Mouse (Mus musculus): ENCODE measurements at regions not wholly inside any gene's neighbourhood (a gene's known extent, or its start where the extent isn't known, plus 50 kb on each side); places are given as distances from the start of the nearest gene placed in this dataset.

GRCm38 (mm10) chr2:11011041-11011962 is 160.6 kb upstream of the Prkcq start:
- TF ChIP-seq POLR2A (IDR thresholded peaks at IDR 0.05; ENCODE audit: extremely low read depth, insufficient read depth, low read length) (no peak), CTCF (IDR thresholded peaks at IDR 0.05; ENCODE audit: extremely low read depth, insufficient read depth, low read length) (no peak)
- Histone ChIP-seq H3K27ac (ENCODE audit: insufficient read depth, low read length) (no peak overlapping the region), H3K4me3 (ENCODE audit: insufficient read depth, low read length) (no peak overlapping the region), H3K4me1 (ENCODE audit: control insufficient read depth, insufficient read depth, low read length) (no peaks in the 10 kb centered on the region; the same call in 1 of the 2 replicates)

GRCm38 (mm10) chr2:11012312-11012860 is 159.5 kb upstream of the Prkcq start:
- H3K4me3 ChIP-seq (ENCODE audit: insufficient read depth, low read length): no peak overlapping the region
- TF ChIP-seq POLR2A (IDR thresholded peaks at IDR 0.05; ENCODE audit: extremely low read depth, insufficient read depth, low read length) (no peak), CTCF (IDR thresholded peaks at IDR 0.05; ENCODE audit: extremely low read depth, insufficient read depth, low read length) (no peak)
- H3K27ac ChIP-seq (ENCODE audit: insufficient read depth, low read length): no peak overlapping the region
- no peaks in the 10 kb centered on the region; the same call in 1 of the 2 replicates for H3K4me1 ChIP-seq (ENCODE audit: control insufficient read depth, insufficient read depth, low read length)

DNA sequence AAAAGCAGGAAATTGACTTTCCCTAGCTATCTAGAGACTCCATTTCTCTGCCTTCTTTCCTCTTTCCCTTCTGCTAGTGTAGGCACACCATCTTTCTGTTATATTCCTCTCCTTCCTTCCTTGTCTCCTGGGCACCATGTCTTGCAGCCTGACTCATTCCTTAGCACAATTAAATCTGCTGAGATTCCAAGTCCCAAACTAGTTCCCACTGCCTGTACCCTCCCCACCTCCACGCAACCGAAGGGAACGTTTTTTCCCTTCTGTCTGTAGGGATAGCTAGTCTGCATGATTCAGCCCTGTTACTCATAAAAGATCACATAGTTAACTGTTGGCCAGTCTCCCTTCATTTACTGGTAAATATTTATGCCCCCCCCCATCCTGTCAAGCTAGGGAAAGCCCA is 158.8 kb upstream of the Prkcq start:
- H3K4me1 ChIP-seq (ENCODE audit: control insufficient read depth, insufficient read depth, low read length): no peaks in the 10 kb centered on the region; the same call in 1 of the 2 replicates
- H3K27ac ChIP-seq (ENCODE audit: insufficient read depth, low read length): no peak overlapping the region
- no peak overlapping the region for H3K4me3 ChIP-seq (ENCODE audit: insufficient read depth, low read length)
- TF ChIP-seq POLR2A (IDR thresholded peaks at IDR 0.05; ENCODE audit: extremely low read depth, insufficient read depth, low read length) (no peak), CTCF (IDR thresholded peaks at IDR 0.05; ENCODE audit: extremely low read depth, insufficient read depth, low read length) (no peak)

- no peak overlapping the region for H3K27ac ChIP-seq (ENCODE audit: insufficient read depth, low read length)
- TF ChIP-seq CTCF (IDR thresholded peaks at IDR 0.05; ENCODE audit: extremely low read depth, insufficient read depth, low read length) (no peak), POLR2A (IDR thresholded peaks at IDR 0.05; ENCODE audit: extremely low read depth, insufficient read depth, low read length) (no peak)
- no peaks in the 10 kb centered on the region for H3K4me1 ChIP-seq (ENCODE audit: control insufficient read depth, insufficient read depth, low read length)
- H3K4me3 ChIP-seq (ENCODE audit: insufficient read depth, low read length): no peak overlapping the region
Measured at GRCm38 (mm10) chr2:11016446-11016845, 155.5 kb upstream of the Prkcq start.

DNA sequence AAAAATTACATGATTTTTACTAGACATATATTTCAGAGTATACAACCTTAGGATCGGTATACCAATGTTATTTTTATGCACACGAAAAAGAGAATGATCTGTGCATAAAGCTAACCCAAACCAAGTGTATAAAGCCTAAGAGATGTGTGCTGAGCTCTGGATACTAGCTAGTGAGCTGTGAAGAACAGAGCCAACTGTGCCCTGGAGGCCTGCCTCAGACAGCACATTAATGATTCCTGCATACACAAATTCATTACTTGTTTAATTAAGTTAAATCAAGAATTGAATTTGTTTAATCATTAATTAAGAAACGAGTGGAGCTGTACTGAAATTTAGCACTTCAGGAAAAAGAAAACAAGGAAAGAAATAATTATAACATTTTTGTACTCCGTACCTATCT is 139.0 kb upstream of the Prkcq start:
- TF ChIP-seq POLR2A (IDR thresholded peaks at IDR 0.05; ENCODE audit: extremely low read depth, insufficient read depth, low read length) (no peak), CTCF (IDR thresholded peaks at IDR 0.05; ENCODE audit: extremely low read depth, insufficient read depth, low read length) (no peak)
- no peak overlapping the region for H3K27ac ChIP-seq (ENCODE audit: insufficient read depth, low read length)
- H3K4me3 ChIP-seq (ENCODE audit: insufficient read depth, low read length): no peak overlapping the region
- H3K4me1 ChIP-seq (ENCODE audit: control insufficient read depth, insufficient read depth, low read length): no peaks in the 10 kb centered on the region

- Histone ChIP-seq H3K4me1 (ENCODE audit: control insufficient read depth, insufficient read depth, low read length) (no peaks in the 10 kb centered on the region), H3K4me3 (ENCODE audit: insufficient read depth, low read length) (no peak overlapping the region), H3K27ac (ENCODE audit: insufficient read depth, low read length) (no peak overlapping the region)
- TF ChIP-seq CTCF (IDR thresholded peaks at IDR 0.05; ENCODE audit: extremely low read depth, insufficient read depth, low read length) (no peak), POLR2A (IDR thresholded peaks at IDR 0.05; ENCODE audit: extremely low read depth, insufficient read depth, low read length) (no peak)
Measured at GRCm38 (mm10) chr2:11034178-11034577, 137.7 kb upstream of the Prkcq start.

GRCm38 (mm10) chr2:11037343-11037742 is 134.6 kb upstream of the Prkcq start:
- no peak for TF ChIP-seq POLR2A (IDR thresholded peaks at IDR 0.05; ENCODE audit: extremely low read depth, insufficient read depth, low read length)
- TF ChIP-seq CTCF (IDR thresholded peaks at IDR 0.05; ENCODE audit: extremely low read depth, insufficient read depth, low read length): no peak
- no peak overlapping the region for H3K27ac ChIP-seq (ENCODE audit: insufficient read depth, low read length)

GRCm38 (mm10) chr2:11038440-11038839 is 133.5 kb upstream of the Prkcq start:
- TF ChIP-seq CTCF (IDR thresholded peaks at IDR 0.05; ENCODE audit: extremely low read depth, insufficient read depth, low read length) (no peak), POLR2A (IDR thresholded peaks at IDR 0.05; ENCODE audit: extremely low read depth, insufficient read depth, low read length) (no peak)
- H3K27ac ChIP-seq (ENCODE audit: insufficient read depth, low read length): no peak overlapping the region
- no peaks in the 10 kb centered on the region for H3K4me1 ChIP-seq (ENCODE audit: control insufficient read depth, insufficient read depth, low read length)
- H3K4me3 ChIP-seq (ENCODE audit: insufficient read depth, low read length): no peak overlapping the region

More at GRCm38 (mm10) chr2:11037343-11037742, 134.6 kb upstream of the Prkcq start:
- Histone ChIP-seq H3K4me3 (ENCODE audit: insufficient read depth, low read length) (no peak overlapping the region), H3K4me1 (ENCODE audit: control insufficient read depth, insufficient read depth, low read length) (no peaks in the 10 kb centered on the region)

GRCm38 (mm10) chr2:11040005-11040404 is 131.9 kb upstream of the Prkcq start:
- no peak overlapping the region for H3K4me3 ChIP-seq (ENCODE audit: insufficient read depth, low read length)
- no peak for TF ChIP-seq CTCF (IDR thresholded peaks at IDR 0.05; ENCODE audit: extremely low read depth, insufficient read depth, low read length)
- no peak for TF ChIP-seq POLR2A (IDR thresholded peaks at IDR 0.05; ENCODE audit: extremely low read depth, insufficient read depth, low read length)

More at GRCm38 (mm10) chr2:11040005-11040404, 131.9 kb upstream of the Prkcq start:
- H3K4me1 ChIP-seq (ENCODE audit: control insufficient read depth, insufficient read depth, low read length): no peaks in the 10 kb centered on the region
- no peak overlapping the region for H3K27ac ChIP-seq (ENCODE audit: insufficient read depth, low read length)

All from cortical plate, adult 2 months (tissue).